Mouse (Mus musculus) MEL (cell line): ENCODE data around the gene Stag2. TPM values are rescaled to one million over a fixed set of nuclear protein-coding genes. Genes with fewer than 3 reads are reported as not detected.

Experiments used
- DNase-seq: peaks from one replicate; pipeline ENCODE4 v3.0.0; 2011; ENCODE audit warnings: low read depth, low spot score
- H3K27ac ChIP-seq: 2 replicates; pipeline ENCODE4 v1.5.1; 2012; ENCODE audit warnings: low read depth, mild to moderate bottlenecking, control low read depth, low read length, moderate library complexity; ENCODE audit not compliant: control insufficient read depth
- H3K27me3 ChIP-seq, 2 experiments: fragments of 150-350 bp in 1 of 2; sonication (generic) in 1 of 2; 2 replicates each; pipeline ENCODE4 v1.6.1; 2012; ENCODE audit warnings: low read length in 2 of 2, mild to moderate bottlenecking in 2 of 2, improper control_type of control experiment in 1 of 2, moderate library complexity in 1 of 2; ENCODE audit not compliant: insufficient read depth in 2 of 2, control insufficient read depth in 1 of 2
- H3K36me3 ChIP-seq, 2 experiments: 2 replicates each; pipeline ENCODE4 v1.6.1; 2012 to 2014; ENCODE audit warnings: low read length in 2 of 2, improper control_type of control experiment in 1 of 2, inconsistent platforms in 1 of 2, mild to moderate bottlenecking in 1 of 2; ENCODE audit not compliant: insufficient read depth in 2 of 2, control insufficient read depth in 1 of 2
- H3K4me1 ChIP-seq, 2 experiments: fragments of 150-350 bp in 1 of 2; sonication (generic) in 1 of 2; 2 replicates each; pipeline ENCODE4 v1.6.1; 2012; ENCODE audit warnings: low read length in 2 of 2, improper control_type of control experiment in 1 of 2, mild to moderate bottlenecking in 1 of 2; ENCODE audit not compliant: insufficient read depth in 2 of 2, control insufficient read depth in 1 of 2
- H3K4me3 ChIP-seq, 2 experiments: fragments of 150-350 bp in 1 of 2; sonication (generic) in 1 of 2; 2 replicates each; pipeline ENCODE4 v1.5.1; 2012; ENCODE audit warnings: low read depth in 2 of 2, low read length in 2 of 2, mild to moderate bottlenecking in 2 of 2, moderate library complexity in 2 of 2, control low read depth in 1 of 2, improper control_type of control experiment in 1 of 2; ENCODE audit not compliant: control insufficient read depth in 1 of 2, insufficient read depth in 1 of 2
- H3K79me2 ChIP-seq: 2 replicates; pipeline ENCODE4 v1.6.1; 2012; ENCODE audit warnings: mild to moderate bottlenecking, low read length, moderate library complexity; ENCODE audit not compliant: control insufficient read depth, poor library complexity, insufficient read depth
- H3K9ac ChIP-seq: 2 replicates; pipeline ENCODE4 v1.6.1; 2012; ENCODE audit warnings: low read depth, mild to moderate bottlenecking, control low read depth, low read length, moderate library complexity; ENCODE audit not compliant: control insufficient read depth, poor library complexity, severe bottlenecking
- H3K9me3 ChIP-seq: fragments of 150-350 bp; sonication (generic); replicated peaks from 2 replicates; pipeline ENCODE4 v1.6.1; 2012; ENCODE audit warnings: mild to moderate bottlenecking, low read length, improper control_type of control experiment, moderate library complexity; ENCODE audit not compliant: insufficient read depth
- CHD1 ChIP-seq: IDR thresholded peaks from 2 replicates; pipeline ENCODE4 v1.6.1; 2012; ENCODE audit warnings: low read depth, mild to moderate bottlenecking, inconsistent platforms, low read length, improper control_type of control experiment
- CTCF ChIP-seq, 3 experiments: IDR thresholded peaks in 2 of 3; conservative IDR thresholded peaks in 1 of 3; 2 replicates each; pipeline ENCODE4 v1.5.1; 2011 to 2012; ENCODE audit warnings: low read length in 3 of 3, low read depth in 2 of 3, mild to moderate bottlenecking in 2 of 3, improper control_type of control experiment in 1 of 3, inconsistent platforms in 1 of 3, mixed read lengths in 1 of 3, moderate library complexity in 1 of 3; ENCODE audit not compliant: control insufficient read depth in 1 of 3, insufficient read depth in 1 of 3, poor library complexity in 1 of 3, severe bottlenecking in 1 of 3
- ELF1 ChIP-seq: IDR thresholded peaks from 2 replicates; pipeline ENCODE4 v1.6.1; 2014; ENCODE audit warnings: low read depth, mild to moderate bottlenecking, inconsistent platforms, low read length, improper control_type of control experiment, moderate library complexity
- ETS1 ChIP-seq: IDR thresholded peaks from 2 replicates; pipeline ENCODE4 v1.6.1; 2012; ENCODE audit warnings: low read depth, mild to moderate bottlenecking, inconsistent platforms, low read length, improper control_type of control experiment, moderate library complexity
- GATA1 ChIP-seq: IDR thresholded peaks from 2 replicates; pipeline ENCODE4 v1.6.1; 2011; ENCODE audit warnings: low read depth, low read length, improper control_type of control experiment
- HCFC1 ChIP-seq: IDR thresholded peaks from 2 replicates; pipeline ENCODE4 v1.6.1; 2012; ENCODE audit warnings: low read depth, mild to moderate bottlenecking, inconsistent platforms, low read length, improper control_type of control experiment, moderate library complexity
- JUND ChIP-seq: IDR thresholded peaks from 2 replicates; pipeline ENCODE4 v1.6.1; 2011; ENCODE audit warnings: low read depth, mild to moderate bottlenecking, improper control_type of control experiment, low read length
- KAT2A ChIP-seq: conservative IDR thresholded peaks from 2 replicates; pipeline ENCODE4 v1.6.1; 2012; ENCODE audit warnings: low read depth, low read length, improper control_type of control experiment, inconsistent platforms
- MAFK ChIP-seq: IDR thresholded peaks from 2 replicates; pipeline ENCODE4 v1.6.1; 2011; ENCODE audit warnings: low read depth, mild to moderate bottlenecking, low read length, improper control_type of control experiment, borderline replicate concordance
- MAZ ChIP-seq: IDR thresholded peaks from 2 replicates; pipeline ENCODE4 v1.6.1; 2012; ENCODE audit warnings: low read depth, mild to moderate bottlenecking, inconsistent platforms, low read length, improper control_type of control experiment
- MEF2A ChIP-seq: IDR thresholded peaks from 2 replicates; pipeline ENCODE4 v1.6.1; 2014; ENCODE audit warnings: low read depth, mild to moderate bottlenecking, inconsistent platforms, low read length, improper control_type of control experiment; ENCODE audit not compliant: poor library complexity, insufficient replicate concordance, severe bottlenecking; ENCODE audit errors: extremely low read depth
- MYB ChIP-seq: IDR thresholded peaks from 2 replicates; pipeline ENCODE4 v1.6.1; 2011; ENCODE audit warnings: mild to moderate bottlenecking, low read depth, low read length, improper control_type of control experiment
- MYC ChIP-seq: IDR thresholded peaks from 2 replicates; pipeline ENCODE4 v1.6.1; 2011; ENCODE audit warnings: low read depth, mild to moderate bottlenecking, low read length, improper control_type of control experiment, moderate library complexity
- NELFE ChIP-seq: IDR thresholded peaks from 2 replicates; pipeline ENCODE4 v1.6.1; 2011; ENCODE audit warnings: low read depth, low read length, improper control_type of control experiment
- NRF1 ChIP-seq: IDR thresholded peaks from 2 replicates; pipeline ENCODE4 v1.6.1; 2014; ENCODE audit warnings: low read depth, mild to moderate bottlenecking, inconsistent platforms, low read length, improper control_type of control experiment, moderate library complexity; ENCODE audit not compliant: poor library complexity, insufficient read depth, severe bottlenecking
- POLR2A ChIP-seq, 2 experiments: IDR thresholded peaks; 2 replicates each; pipeline ENCODE4 v1.6.1; 2011 to 2012; ENCODE audit warnings: low read length in 2 of 2, mild to moderate bottlenecking in 2 of 2, control low read depth in 1 of 2, improper control_type of control experiment in 1 of 2, low read depth in 1 of 2, moderate library complexity in 1 of 2; ENCODE audit not compliant: control insufficient read depth in 1 of 2, insufficient read depth in 1 of 2, poor library complexity in 1 of 2
- POLR2AphosphoS5 ChIP-seq: IDR thresholded peaks from 2 replicates; pipeline ENCODE4 v1.6.1; 2012; ENCODE audit warnings: low read depth, borderline replicate concordance, mild to moderate bottlenecking, inconsistent platforms, low read length, moderate library complexity, mixed read lengths
- RAD21 ChIP-seq: IDR thresholded peaks from 2 replicates; pipeline ENCODE4 v1.6.1; 2011; ENCODE audit warnings: mild to moderate bottlenecking, low read depth, low read length, improper control_type of control experiment
- RCOR1 ChIP-seq: IDR thresholded peaks from 2 replicates; pipeline ENCODE4 v1.6.1; 2012; ENCODE audit warnings: low read depth, mild to moderate bottlenecking, inconsistent platforms, low read length, improper control_type of control experiment
- SIN3A ChIP-seq: IDR thresholded peaks from 2 replicates; pipeline ENCODE4 v1.6.1; 2012; ENCODE audit warnings: low read length, improper control_type of control experiment, inconsistent platforms
- SMC3 ChIP-seq: IDR thresholded peaks from 2 replicates; pipeline ENCODE4 v1.6.1; 2011; ENCODE audit warnings: low read depth, low read length, improper control_type of control experiment
- TBP ChIP-seq: IDR thresholded peaks from 2 replicates; pipeline ENCODE4 v1.8.0; 2011; ENCODE audit warnings: low read depth, low read length, improper control_type of control experiment
- TCF12 ChIP-seq: IDR thresholded peaks from 2 replicates; pipeline ENCODE4 v1.6.1; 2014; ENCODE audit warnings: low read depth, mild to moderate bottlenecking, inconsistent platforms, low read length, improper control_type of control experiment, moderate library complexity
- UBTF ChIP-seq: IDR thresholded peaks from 2 replicates; pipeline ENCODE4 v1.6.1; 2012; ENCODE audit warnings: low read depth, mild to moderate bottlenecking, inconsistent platforms, low read length, improper control_type of control experiment, moderate library complexity, borderline replicate concordance; ENCODE audit not compliant: insufficient read depth
- USF1 ChIP-seq: IDR thresholded peaks from 2 replicates; pipeline ENCODE4 v1.6.1; 2014; ENCODE audit warnings: low read depth, mild to moderate bottlenecking, inconsistent platforms, low read length, improper control_type of control experiment, moderate library complexity
- ZC3H11A ChIP-seq: IDR thresholded peaks from 2 replicates; pipeline ENCODE4 v1.6.1; 2012; ENCODE audit warnings: low read depth, mild to moderate bottlenecking, inconsistent platforms, low read length, improper control_type of control experiment
- ZKSCAN1 ChIP-seq: IDR thresholded peaks from 2 replicates; pipeline ENCODE4 v1.6.1; 2012; ENCODE audit warnings: low read depth, mild to moderate bottlenecking, inconsistent platforms, low read length, improper control_type of control experiment, moderate library complexity
- ZNF384 ChIP-seq: IDR thresholded peaks from 2 replicates; pipeline ENCODE4 v1.6.1; 2012; ENCODE audit warnings: low read depth, mild to moderate bottlenecking, inconsistent platforms, low read length, improper control_type of control experiment
- polyA plus RNA-seq, 2 experiments: library from polyadenylated mRNA; stranded (reverse) in 1 of 2; unstranded in 1 of 2; fragments of >175 nt in 1 of 2; fragments of >200 nt in 1 of 2; gene quantifications; 2 replicates each; pipeline versions ENCODE4 v1.2.1 to v1.2.4; 2012; ENCODE audit warnings: low replicate concordance in 2 of 2, low read depth in 1 of 2; ENCODE audit not compliant: insufficient read length in 2 of 2, insufficient read depth in 1 of 2, missing spikeins in 1 of 2
- total RNA-seq: library from RNA; depleted of rRNA; stranded (reverse); fragments of 300-350 nt; gene quantifications from 2 replicates; pipeline ENCODE4 v1.2.3, GENCODE M21; 2012; rRNA removed

The Stag2 gene
- total RNA-seq (22.9 and 29.3 TPM in 2 replicates), polyA plus RNA-seq (10 to 100 TPM in 1 of 2 experiments, not detected in 1; 18.0 TPM)

DNA sequence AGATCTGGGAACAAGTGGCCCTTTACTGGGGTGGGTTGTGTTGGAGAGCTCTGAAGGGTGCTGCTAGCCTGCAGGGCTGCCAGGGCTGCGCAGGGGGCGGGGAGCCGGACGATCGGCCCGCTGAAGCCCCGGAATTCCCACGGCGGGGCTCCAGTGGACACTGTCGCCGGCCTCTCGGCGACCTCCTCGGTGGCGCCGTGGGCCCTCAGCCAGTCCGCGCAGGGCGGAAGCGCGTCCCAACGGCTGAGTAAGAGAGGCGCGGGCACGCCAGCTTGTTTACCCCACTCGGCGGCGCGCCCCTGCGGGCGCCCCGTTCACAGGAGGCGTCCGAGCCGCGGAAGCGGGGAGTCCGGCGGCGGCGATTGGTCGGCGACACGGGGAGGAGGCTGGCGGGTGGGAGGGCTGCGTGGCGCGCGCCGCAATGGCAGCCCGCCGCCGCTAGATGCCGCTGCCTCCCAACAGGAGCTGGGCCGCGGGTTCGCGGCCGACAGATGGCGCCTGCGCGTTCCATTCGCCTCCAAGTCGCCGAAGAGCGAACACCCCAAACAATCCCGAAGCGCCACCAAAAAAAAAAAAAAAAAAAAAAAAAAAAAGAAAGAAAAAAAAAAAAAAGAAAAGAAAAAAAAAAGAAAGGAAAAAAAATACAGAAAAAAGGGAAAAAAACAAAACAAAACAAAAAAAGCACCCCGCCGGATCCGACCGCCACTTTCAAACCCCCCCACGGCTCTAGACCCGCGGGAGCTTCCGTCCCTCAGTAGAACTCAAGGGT, at the start of gene Stag2:
Gene Stag2 (plus strand): TSS at position 530 of the 769 bp plus-strand sequence.
- no peak for TF ChIP-seq MAZ
- TF ChIP-seq RAD21: peak; percentile 63
- TF ChIP-seq GATA1: no peak
- no peak for TF ChIP-seq MAFK
- no peak for TF ChIP-seq ZKSCAN1
- no peak for TF ChIP-seq RCOR1
- no peak for TF ChIP-seq POLR2AphosphoS5
- TF ChIP-seq NRF1: peak; percentile 46; the same call in 1 of the 2 replicates
- TF ChIP-seq MYC: 0 out of 2 replicates have a peak, but pooled peaks have one; percentile 32
- no peak for TF ChIP-seq JUND
- no peak for TF ChIP-seq MEF2A
- no peak for TF ChIP-seq MYB
- peak; percentile 72 for TF ChIP-seq ZNF384
- peak; percentile 38 for TF ChIP-seq NELFE
- peak; percentile 41; the same call in 1 of the 2 replicates for TF ChIP-seq ZC3H11A
- peak; percentile 74; the same call in 1 of the 2 replicates for TF ChIP-seq CHD1
- TF ChIP-seq TBP: peak; percentile 82
- no peak for TF ChIP-seq USF1
- TF ChIP-seq TCF12: peak; percentile 76
- peak; percentile 52; the same call in 1 of the 2 replicates for TF ChIP-seq SIN3A
- peak; percentile 21; the same call in 1 of the 2 replicates for TF ChIP-seq ETS1
- peak; percentile 33 to 52; a peak in 2 of 4 replicates for TF ChIP-seq POLR2A (IDR thresholded peaks at IDR 0.05; ENCODE audit: control insufficient read depth in 1 of 2, insufficient read depth in 1 of 2, low read depth in 1 of 2, low read length in 2 of 2, poor library complexity in 1 of 2)
- TF ChIP-seq KAT2A: no peak
- TF ChIP-seq ELF1: peak; percentile 51; the same call in 1 of the 2 replicates
- peak; percentile 28; the same call in 1 of the 2 replicates for TF ChIP-seq HCFC1
- no peak for TF ChIP-seq UBTF
- peak in 2 of 3 experiments; percentile 92 to 96; a peak in 5 of 6 replicates for TF ChIP-seq CTCF (IDR thresholded peaks at IDR 0.05 in 2 of 3, conservative IDR thresholded peaks at IDR 0.05 in 1 of 3; ENCODE audit: control insufficient read depth in 1 of 3, insufficient read depth in 1 of 3, low read depth in 2 of 3, low read length in 3 of 3, poor library complexity in 1 of 3, severe bottlenecking in 1 of 3)
- peak; percentile 31; the same call in 1 of the 2 replicates for TF ChIP-seq SMC3
- no peaks in the 10 kb centered on the region for H3K27me3 ChIP-seq
- peak within 1 kb of the TSS; percentile 100 for H3K9ac ChIP-seq
- no peaks in the 10 kb centered on the region for H3K9me3 ChIP-seq
- H3K79me2 ChIP-seq: peaks cover 39% of the 10 kb centered on the region
- H3K4me3 ChIP-seq: peak within 1 kb of the TSS; percentile 86 to 94
- peak; percentile 87 for DNase-seq
- H3K27ac ChIP-seq: peak within 1 kb of the TSS; percentile 96
- H3K4me1 ChIP-seq: no peaks in the 10 kb centered on the region
- H3K36me3 ChIP-seq: peaks cover 0 to 4% of the 10 kb centered on the region in 2 experiments; a peak in 2 of 4 replicates
